Mouse (Mus musculus): Measurements from ENCODE around the gene Atxn7.

GRCm38 (mm10) chr14:14066241-14066640 is 105.0 kb downstream of the Atxn7 start:
- TF ChIP-seq CTCF (IDR thresholded peaks at IDR 0.05; ENCODE audit: control insufficient read depth, insufficient read depth, low read length): no peak
- TF ChIP-seq POLR2A (IDR thresholded peaks at IDR 0.05; ENCODE audit: borderline replicate concordance, control insufficient read depth, low read depth, low read length): no peak

All from bone marrow, adult 2 months (tissue).